Mouse (Mus musculus) right cerebral cortex, adult 2 months (tissue): ENCODE measurements around the gene Tbx2.

Experiments
- DNase-seq, 2 experiments: peaks; one replicate each; pipeline ENCODE4 v3.0.0; 2021 to 2022; ENCODE audit warnings: low spot score in 2 of 2

Tbx2 gene

GRCm38 (mm10) chr11:85887801-85888450 lies 55.6 kb downstream of the Tbx2 start:
- DNase-seq: no peak

- DNase-seq: no peak
These were observed 56.2 kb downstream of the Tbx2 start for GRCm38 (mm10) chr11:85888451-85888961.

- no peak for DNase-seq
These were observed 56.8 kb downstream of the Tbx2 start for GRCm38 (mm10) chr11:85889056-85889729.

- no peak for DNase-seq
These were observed 57.6 kb downstream of the Tbx2 start for GRCm38 (mm10) chr11:85889730-85890562.

GRCm38 (mm10) chr11:85890563-85890845 lies 58.2 kb downstream of the Tbx2 start:
- DNase-seq: no peak

- DNase-seq: no peak
These were observed 58.8 kb downstream of the Tbx2 start for GRCm38 (mm10) chr11:85891010-85891691.
